Mouse (Mus musculus) inflammation-experienced regulatory T-cells, adult 6 months (primary cell): ENCODE results near the gene Cldn20. TPM values are rescaled to one million over a fixed set of nuclear protein-coding genes. Genes with fewer than 3 reads are reported as not detected.

Source experiments
- ATAC-seq: one replicate; pipeline ENCODE4 v1.8.0; 2017
- polyA plus RNA-seq, 3 experiments: library from polyadenylated mRNA; unstranded; fragments of 100-300 nt; shearing (Covaris generic); gene quantifications; one replicate each; pipeline ENCODE4 v1.2.1; 2017

Cldn20 gene
- polyA plus RNA-seq, 3 experiments from 2014 or later: not detected

DNA sequence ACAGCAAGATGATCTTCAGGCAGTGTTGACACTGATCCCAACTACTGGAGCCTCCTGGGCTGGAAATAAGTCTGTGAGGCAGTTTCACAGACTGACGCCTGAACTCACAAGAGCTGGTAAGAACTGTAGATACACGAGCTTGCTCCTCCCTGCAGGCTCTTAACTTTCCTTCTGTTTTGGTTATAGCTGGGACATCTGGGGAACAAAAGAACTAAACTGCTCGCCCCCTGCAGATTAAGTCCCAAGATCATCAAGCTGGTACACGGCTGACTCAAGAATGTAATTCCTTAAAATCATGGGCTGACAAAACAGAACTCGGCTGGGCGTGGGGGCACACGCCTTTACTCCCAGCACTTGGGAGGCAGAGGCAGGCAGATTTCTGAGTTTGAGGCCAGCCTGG, 1.8 kb upstream of the Cldn20 start:
- ATAC-seq: no peak

DNA sequence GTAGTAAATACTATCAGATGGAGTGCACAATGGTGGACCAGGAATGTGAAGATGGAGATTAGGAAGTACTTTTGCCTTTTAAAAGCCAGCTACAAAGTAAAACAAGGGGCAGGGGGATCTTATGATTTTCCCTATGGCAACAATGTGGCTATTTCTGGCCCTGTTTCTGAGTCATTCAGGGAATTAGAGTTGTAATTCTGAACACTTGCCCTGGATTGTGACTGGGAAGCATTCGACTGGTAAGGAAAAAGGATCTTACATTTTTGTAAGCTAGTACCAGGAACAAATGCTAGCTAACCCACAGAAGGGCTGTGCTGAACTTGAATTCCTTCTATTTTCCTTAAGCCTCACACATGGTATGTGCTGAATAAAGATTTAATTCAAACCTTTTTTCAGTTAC, 713 bp upstream of the Cldn20 start:
- ATAC-seq: no peak

DNA sequence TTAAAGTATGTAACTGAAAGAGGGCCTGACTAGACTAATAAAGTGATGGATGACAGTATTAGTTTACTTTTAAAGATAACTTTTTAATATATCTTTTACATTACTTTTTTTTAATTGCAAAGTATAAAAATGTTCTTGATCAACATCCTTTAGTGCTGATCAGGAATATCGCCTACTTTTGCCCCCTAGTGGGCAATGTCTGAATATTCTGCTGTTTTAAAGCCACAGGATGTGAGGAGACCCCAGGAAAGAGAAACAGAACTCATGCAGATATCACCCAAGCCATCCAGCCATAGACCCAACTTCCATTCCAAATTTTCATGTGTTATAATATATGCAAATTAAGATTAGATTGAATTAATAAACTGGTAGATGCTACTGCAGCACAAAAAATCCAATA, 1.1 kb downstream of the Cldn20 start:
- ATAC-seq: peak; percentile 63

DNA sequence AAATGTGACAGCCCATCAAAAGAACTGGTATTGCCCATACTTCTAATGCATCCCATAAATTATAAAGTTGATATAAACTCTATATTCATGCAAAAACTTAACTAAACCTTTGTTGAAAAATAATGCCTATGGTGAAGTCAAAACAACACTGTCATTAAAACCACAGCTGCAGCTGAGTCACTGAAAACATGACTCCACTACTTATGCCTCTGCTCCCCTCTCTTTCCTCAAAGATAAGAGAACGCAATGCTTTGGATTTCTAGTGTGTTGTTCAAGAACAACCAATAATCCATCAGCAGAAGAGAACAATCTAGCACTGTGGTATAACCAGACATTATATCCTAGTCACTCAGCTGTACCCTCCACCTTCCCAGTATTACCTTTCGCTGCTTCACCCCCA, 8.0 kb downstream of the Cldn20 start:
- no peak for ATAC-seq

DNA sequence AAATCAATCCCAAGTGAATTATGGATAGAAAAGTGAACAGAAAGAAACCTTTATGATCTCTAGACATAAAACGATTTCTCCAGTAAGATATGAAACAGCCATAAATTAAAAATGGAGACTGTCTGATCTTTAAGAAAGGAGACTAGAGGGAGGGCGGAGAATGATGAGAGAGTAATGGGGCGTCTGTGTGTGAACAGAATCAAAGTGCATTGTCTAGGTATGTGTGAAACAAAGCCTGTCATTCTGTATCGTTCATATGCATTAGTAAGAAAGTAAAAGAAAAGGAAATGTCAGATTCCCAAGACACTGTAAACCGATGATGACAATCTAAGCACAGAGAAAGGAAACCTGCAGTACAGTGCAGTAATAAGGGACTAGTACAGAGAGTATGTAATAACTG, 8.7 kb downstream of the Cldn20 start:
- ATAC-seq: no peak

DNA sequence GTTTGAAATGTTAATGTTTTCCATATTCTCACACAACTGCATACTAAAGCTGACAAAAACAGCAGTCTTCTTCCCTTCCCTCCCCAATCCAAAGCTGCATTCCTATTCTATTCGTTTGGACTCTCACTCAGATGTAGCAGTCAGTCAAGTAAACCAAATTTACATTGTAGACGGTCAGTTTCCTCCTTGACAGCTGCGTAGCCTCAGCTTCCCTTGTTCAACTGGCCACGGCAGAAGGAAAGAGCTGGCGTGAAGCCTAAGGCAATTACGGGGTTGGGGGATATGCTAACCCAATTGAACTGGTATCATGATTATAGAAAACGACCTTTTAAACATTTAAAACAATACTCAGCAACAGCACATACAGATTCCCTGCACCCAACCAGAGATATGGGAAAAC, 15.4 kb downstream of the Cldn20 start:
- ATAC-seq: no peak

DNA sequence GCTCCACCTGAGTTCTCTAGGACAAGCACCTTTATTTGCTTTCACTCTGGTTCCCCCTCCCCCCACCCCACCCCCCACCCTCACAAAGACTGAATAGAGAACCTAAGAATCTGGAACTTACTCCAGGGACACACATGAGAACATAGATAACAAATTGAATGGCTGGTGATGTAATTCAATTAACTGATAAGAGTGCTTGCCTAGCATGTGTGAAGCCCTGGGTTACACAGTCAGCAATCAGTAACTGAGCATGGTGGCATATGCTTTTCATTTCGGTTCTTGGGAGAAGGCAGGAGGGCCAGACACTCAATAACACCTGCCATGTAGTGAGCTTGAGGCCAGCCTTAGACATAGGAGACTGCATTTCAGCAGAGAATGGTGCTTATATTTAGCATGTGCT, 23.9 kb downstream of the Cldn20 start:
- no peak for ATAC-seq

DNA sequence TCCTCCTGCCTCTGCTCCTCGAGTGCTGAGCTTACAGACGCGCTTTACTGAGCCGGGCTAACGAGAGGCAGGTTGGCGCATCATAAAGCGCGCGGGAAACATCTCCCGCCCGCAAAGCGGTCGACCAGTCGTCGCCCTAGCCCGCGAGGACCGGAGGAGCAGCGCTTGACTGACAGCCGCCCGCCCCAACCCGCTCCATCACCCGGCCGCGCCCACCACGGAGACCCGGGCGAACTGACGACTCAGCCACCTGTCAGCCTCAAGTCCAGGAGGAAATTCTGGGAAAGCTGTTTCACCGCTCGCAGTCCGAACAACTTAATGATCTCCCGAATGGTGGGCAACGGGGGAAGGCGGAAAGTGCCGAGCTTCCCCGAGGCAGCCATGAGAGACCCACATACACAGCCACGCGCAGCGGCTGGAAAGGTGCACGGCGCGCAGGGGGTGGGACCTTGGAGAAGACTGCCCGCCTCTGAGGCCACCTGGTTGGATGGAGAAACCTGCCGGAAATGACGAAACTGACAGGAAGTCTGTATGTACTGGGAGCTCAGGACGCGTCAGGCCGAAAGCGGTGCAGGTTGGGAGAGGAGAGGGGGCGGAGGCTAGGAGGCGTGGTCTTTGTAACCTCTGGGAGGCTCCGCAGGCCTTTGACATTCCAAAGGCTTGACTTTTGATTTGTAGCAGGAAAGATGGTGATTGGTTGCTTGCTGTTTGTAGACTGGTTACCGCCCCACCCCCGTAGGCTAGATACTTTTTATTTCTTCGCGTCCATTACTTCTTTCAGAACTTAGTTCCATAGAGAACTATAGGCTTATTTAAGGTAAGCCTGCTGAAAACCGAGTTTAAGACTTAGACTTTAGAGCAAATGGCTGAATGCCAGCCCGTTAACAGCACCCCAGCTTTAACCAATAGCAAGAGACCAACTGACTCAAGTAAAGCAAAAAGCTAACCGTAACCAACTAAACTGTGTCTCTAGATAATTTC, 25.3 kb downstream of the Cldn20 start, which contains the start of gene Tfb1m:
Gene Tfb1m, minus strand, starts transcription at position 451 of the 981 bp plus-strand sequence.
- peak; percentile 96 for ATAC-seq

DNA sequence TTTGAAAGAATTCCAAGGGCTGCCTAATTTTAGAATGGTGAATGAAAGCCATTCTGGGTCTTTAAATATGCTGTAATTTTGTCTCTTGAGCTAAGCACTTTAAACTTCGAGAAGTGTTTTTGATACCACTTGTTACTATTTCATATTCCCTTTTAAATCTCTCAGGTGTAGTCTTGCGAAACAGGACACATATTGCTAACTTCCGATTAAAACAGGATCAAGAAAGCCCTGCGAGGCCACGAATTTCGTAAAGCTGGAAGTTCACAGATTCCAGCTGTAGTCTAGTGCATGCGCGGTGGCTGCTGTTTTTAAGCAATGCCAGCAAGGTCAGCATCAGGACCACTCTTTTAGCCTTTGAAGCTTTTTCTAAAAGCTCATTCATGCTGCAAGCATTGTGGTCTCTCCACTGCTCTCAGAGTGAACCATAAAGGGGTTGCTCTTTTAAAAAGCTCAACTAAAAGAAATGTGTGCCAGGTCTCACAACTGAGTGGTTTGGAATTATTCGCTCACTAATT, 26.1 kb downstream of the Cldn20 start:
- ATAC-seq: no peak

DNA sequence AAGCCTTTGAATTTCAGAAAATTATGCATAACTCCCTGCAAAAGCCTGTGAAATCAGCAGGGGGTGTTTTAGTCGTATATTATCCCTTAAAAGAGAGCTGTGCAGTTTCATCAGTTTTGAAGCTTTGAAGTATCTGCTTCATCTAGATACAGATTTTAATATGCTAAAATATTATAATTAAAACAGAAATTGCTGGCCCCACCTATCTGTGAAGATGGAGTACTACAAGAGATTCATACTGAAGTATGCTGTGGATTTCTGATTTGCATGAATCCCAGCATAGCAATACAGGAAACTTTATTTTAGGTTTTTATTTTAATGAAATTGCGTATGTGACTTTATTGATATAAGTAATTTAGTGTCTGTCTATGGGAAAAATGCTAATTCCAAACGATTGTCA, 28.2 kb downstream of the Cldn20 start:
- no peak for ATAC-seq

DNA sequence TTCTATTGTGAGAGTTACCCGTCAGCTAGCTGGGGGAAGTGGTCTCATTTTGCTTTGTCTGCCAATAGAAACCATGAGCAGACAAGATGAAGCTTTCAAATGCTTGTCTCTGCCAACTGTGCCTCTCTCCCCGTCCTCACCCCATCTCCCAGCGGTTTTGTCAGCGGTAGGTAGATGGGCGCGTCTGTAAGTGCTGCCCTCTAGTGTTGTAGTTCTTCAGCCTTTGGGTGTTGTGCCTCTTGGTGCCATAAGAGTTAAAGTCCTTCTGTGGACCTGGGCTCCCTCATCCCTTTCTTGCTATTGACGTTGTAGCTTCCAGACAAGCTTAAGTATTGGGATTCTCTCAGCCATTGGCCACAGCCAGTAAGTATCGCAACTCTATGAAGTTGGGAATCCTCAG, 30.1 kb downstream of the Cldn20 start:
- no peak for ATAC-seq

DNA sequence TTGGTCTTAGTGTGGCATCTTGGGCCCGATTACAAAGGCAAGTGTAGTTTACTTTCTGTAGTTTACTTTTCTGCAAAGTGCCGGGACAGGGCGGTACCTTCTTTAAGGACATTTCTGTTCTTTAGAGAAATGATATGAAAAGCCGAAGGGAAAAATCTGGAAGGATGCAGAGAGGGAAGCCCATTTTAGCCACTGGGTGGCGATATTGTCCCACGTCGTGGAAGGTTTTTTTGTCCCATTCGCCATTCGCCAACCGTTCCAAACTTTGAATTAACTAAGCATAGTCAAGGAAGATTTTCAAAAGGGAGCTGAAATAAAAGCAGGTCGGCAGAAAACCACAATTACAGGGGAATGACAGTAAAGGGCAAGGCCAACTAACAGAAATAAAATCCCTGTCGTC, 38.5 kb downstream of the Cldn20 start:
- ATAC-seq: peak; percentile 21

Other genes with a start within 250 kb of the Cldn20 start
- gene Tiam2, start 206.0 kb upstream of the Cldn20 start, polyA plus RNA-seq: 1 to 10 TPM; 1.3 to 2.1 (median 1.6) TPM
- 10 to 100 TPM in 1 of 3 experiments, 1 to 10 TPM in 2; 7.9 to 10.4 (median 9.4) TPM for gene Tfb1m, start 25.2 kb downstream of the Cldn20 start, polyA plus RNA-seq
- gene Nox3, start 163.7 kb downstream of the Cldn20 start, polyA plus RNA-seq: not detected